Mouse (Mus musculus): ENCODE results near the gene Zkscan8. TPM values are rescaled to one million over a fixed set of nuclear protein-coding genes. Genes with fewer than 3 reads are reported as not detected.

Zkscan8 gene
- polyA plus RNA-seq, 1 experiment from 2014 or later: 11.9 TPM

- H3K9me3 ChIP-seq (replicated peaks; ENCODE audit: control insufficient read depth, low read length): no peaks in the 10 kb centered on the region
- no peaks in the 10 kb centered on the region for H3K4me1 ChIP-seq (ENCODE audit: control insufficient read depth, insufficient read depth, low read length)
- WGBS: under 1% methylated on average over 53 of the region's 54 CpGs
- peak; percentile 97 for ATAC-seq (replicated peaks; ENCODE audit: insufficient number of reproducible peaks, low FRiP score, low TSS enrichment, low read depth)
- H3K4me3 ChIP-seq (ENCODE audit: low read depth, low read length): peak within 1 kb of the TSS; percentile 43
- H3K9ac ChIP-seq (replicated peaks; ENCODE audit: low read length): peak within 1 kb of the TSS; percentile 73
- H3K27ac ChIP-seq (replicated peaks; ENCODE audit: low read depth, low read length): no peak within 1 kb of the TSS
- H3K27me3 ChIP-seq (ENCODE audit: control insufficient read depth, insufficient read depth, low read length): no peaks in the 10 kb centered on the region
- DNase-seq (ENCODE audit: low spot score): peak; percentile 91
- peak within 1 kb of the TSS; percentile 87 for H3K4me2 ChIP-seq (ENCODE audit: low read depth, low read length)
- no peaks in the 10 kb centered on the region for H3K36me3 ChIP-seq (replicated peaks; ENCODE audit: control insufficient read depth, insufficient read depth, low read depth, low read length)
Observed at GRCm38 (mm10) chr13:21468061-21469019, 62.6 kb downstream of the Zkscan8 start, which contains the start of gene Nkapl. Nkapl (minus strand) TSS chr13:21468509.

- H3K4me1 ChIP-seq (ENCODE audit: control insufficient read depth, insufficient read depth, low read length): no peaks in the 10 kb centered on the region
- 84% methylated on average over 10 of the region's 10 CpGs for WGBS
- H3K9me3 ChIP-seq (replicated peaks; ENCODE audit: control insufficient read depth, low read length): no peaks in the 10 kb centered on the region
- ATAC-seq (replicated peaks; ENCODE audit: insufficient number of reproducible peaks, low FRiP score, low TSS enrichment, low read depth) (no peak), DNase-seq (ENCODE audit: low spot score) (no peak)
- no peak overlapping the region for H3K4me2 ChIP-seq (ENCODE audit: low read depth, low read length)
- no peak overlapping the region for H3K9ac ChIP-seq (replicated peaks; ENCODE audit: low read length)
- no peak overlapping the region for H3K4me3 ChIP-seq (ENCODE audit: low read depth, low read length)
- no peaks in the 10 kb centered on the region for H3K36me3 ChIP-seq (replicated peaks; ENCODE audit: control insufficient read depth, insufficient read depth, low read depth, low read length)
- no peak overlapping the region for H3K27ac ChIP-seq (replicated peaks; ENCODE audit: low read depth, low read length)
- no peaks in the 10 kb centered on the region for H3K27me3 ChIP-seq (ENCODE audit: control insufficient read depth, insufficient read depth, low read length)
Observed at GRCm38 (mm10) chr13:21467336-21467735, 63.6 kb downstream of the Zkscan8 start.

Other genes with a start within 250 kb of the Zkscan8 start
- not detected in 2 replicates for gene Gpx5, start 238.4 kb downstream of the Zkscan8 start, polyA plus RNA-seq (2014; fragmentation: Nextera tagmentation; extraction: Ambion mirVana)
- 0.41 and 0.67 TPM in 2 replicates for gene Gpx6, start 219.0 kb downstream of the Zkscan8 start, polyA plus RNA-seq (2014; fragmentation: Nextera tagmentation; extraction: Ambion mirVana)
- not detected in 2 replicates for gene Olfr1367, start 184.2 kb downstream of the Zkscan8 start, polyA plus RNA-seq (2014; fragmentation: Nextera tagmentation; extraction: Ambion mirVana)
- gene Zscan12, start 168.3 kb downstream of the Zkscan8 start, polyA plus RNA-seq (2014; fragmentation: Nextera tagmentation; extraction: Ambion mirVana): 20.5 and 21.5 TPM in 2 replicates
- gene Zkscan3, start 128.4 kb downstream of the Zkscan8 start, polyA plus RNA-seq (2014; fragmentation: Nextera tagmentation; extraction: Ambion mirVana): 84.9 and 89.5 TPM in 2 replicates
- gene Pgbd1, start 90.1 kb downstream of the Zkscan8 start, polyA plus RNA-seq (2014; fragmentation: Nextera tagmentation; extraction: Ambion mirVana): 5.6 and 6.2 TPM in 2 replicates
- 17.9 and 19.3 TPM in 2 replicates for gene Zscan26, start 77.4 kb downstream of the Zkscan8 start, polyA plus RNA-seq (2014; fragmentation: Nextera tagmentation; extraction: Ambion mirVana)
- gene Nkapl, start 62.6 kb downstream of the Zkscan8 start, polyA plus RNA-seq (2014; fragmentation: Nextera tagmentation; extraction: Ambion mirVana): 1.9 and 3.1 TPM in 2 replicates
- 3.8 and 4.2 TPM in 2 replicates for gene Zkscan4, start 52.2 kb downstream of the Zkscan8 start, polyA plus RNA-seq (2014; fragmentation: Nextera tagmentation; extraction: Ambion mirVana)
- gene Gm10065, start 51.7 kb downstream of the Zkscan8 start, polyA plus RNA-seq (2014; fragmentation: Nextera tagmentation; extraction: Ambion mirVana): not detected in 2 replicates
- 0.35 and 0.41 TPM in 2 replicates for gene AK157302, start 35.9 kb downstream of the Zkscan8 start, polyA plus RNA-seq (2014; fragmentation: Nextera tagmentation; extraction: Ambion mirVana)
- gene Gm11273, start 29.7 kb downstream of the Zkscan8 start, polyA plus RNA-seq (2014; fragmentation: Nextera tagmentation; extraction: Ambion mirVana): 1.9 and 5.2 TPM in 2 replicates
- gene Olfr1366, start 11.7 kb upstream of the Zkscan8 start, polyA plus RNA-seq (2014; fragmentation: Nextera tagmentation; extraction: Ambion mirVana): 0.13 and 0.24 TPM in 2 replicates
- not detected in 2 replicates for gene Olfr1535, start 28.8 kb upstream of the Zkscan8 start, polyA plus RNA-seq (2014; fragmentation: Nextera tagmentation; extraction: Ambion mirVana)
- not detected in 2 replicates for gene Olfr1364, start 50.6 kb upstream of the Zkscan8 start, polyA plus RNA-seq (2014; fragmentation: Nextera tagmentation; extraction: Ambion mirVana)
- not detected in 2 replicates for gene Olfr1362, start 82.9 kb upstream of the Zkscan8 start, polyA plus RNA-seq (2014; fragmentation: Nextera tagmentation; extraction: Ambion mirVana)
- gene Olfr11, start 111.4 kb upstream of the Zkscan8 start, polyA plus RNA-seq (2014; fragmentation: Nextera tagmentation; extraction: Ambion mirVana): not detected in 2 replicates
- not detected in 2 replicates for gene Olfr1361, start 132.3 kb upstream of the Zkscan8 start, polyA plus RNA-seq (2014; fragmentation: Nextera tagmentation; extraction: Ambion mirVana)
- not detected in 2 replicates for gene Olfr1360, start 146.3 kb upstream of the Zkscan8 start, polyA plus RNA-seq (2014; fragmentation: Nextera tagmentation; extraction: Ambion mirVana)
- gene Olfr1359, start 167.0 kb upstream of the Zkscan8 start, polyA plus RNA-seq (2014; fragmentation: Nextera tagmentation; extraction: Ambion mirVana): not detected in 2 replicates
- 4.6 TPM in 2 replicates for gene Hist1h2bl, start 185.0 kb upstream of the Zkscan8 start, polyA plus RNA-seq (2014; fragmentation: Nextera tagmentation; extraction: Ambion mirVana)
- gene Hist1h2ai, start 185.3 kb upstream of the Zkscan8 start, polyA plus RNA-seq (2014; fragmentation: Nextera tagmentation; extraction: Ambion mirVana): 26.6 and 30.4 TPM in 2 replicates
- gene Hist1h3h, start 186.5 kb upstream of the Zkscan8 start, polyA plus RNA-seq (2014; fragmentation: Nextera tagmentation; extraction: Ambion mirVana): 9.7 and 14.7 TPM in 2 replicates
- gene Hist1h2bm, start 190.9 kb upstream of the Zkscan8 start, polyA plus RNA-seq (2014; fragmentation: Nextera tagmentation; extraction: Ambion mirVana): 6.3 and 6.4 TPM in 2 replicates
- 1.4 and 2.7 TPM in 2 replicates for gene Hist1h4j, start 203.9 kb upstream of the Zkscan8 start, polyA plus RNA-seq (2014; fragmentation: Nextera tagmentation; extraction: Ambion mirVana)
- gene Hist1h4k, start 219.4 kb upstream of the Zkscan8 start, polyA plus RNA-seq (2014; fragmentation: Nextera tagmentation; extraction: Ambion mirVana): 7.7 and 8.5 TPM in 2 replicates
- gene Hist1h2ak, start 222.7 kb upstream of the Zkscan8 start, polyA plus RNA-seq (2014; fragmentation: Nextera tagmentation; extraction: Ambion mirVana): 10.4 and 12.0 TPM in 2 replicates
- 1.2 and 1.9 TPM in 2 replicates for gene Hist1h2bn, start 223.0 kb upstream of the Zkscan8 start, polyA plus RNA-seq (2014; fragmentation: Nextera tagmentation; extraction: Ambion mirVana)
- 20.2 and 23.6 TPM in 2 replicates for gene Hist1h1b, start 249.5 kb upstream of the Zkscan8 start, polyA plus RNA-seq (2014; fragmentation: Nextera tagmentation; extraction: Ambion mirVana)